Mouse (Mus musculus): ENCODE data around the gene Gm10553.
A peak's percentile ranks its signal among the peaks of the same experiment; 100 is the strongest.
"Not testable (repeated sequence)": the region's sequence is repeated elsewhere in the genome, so short reads cannot be mapped to it uniquely, and the experiment has no call there.

The Gm10553 gene

GRCm38 (mm10) chr1:85099864-85100263, at the start of gene Gm10553:
Gene Gm10553 (plus strand): TSS chr1:85100164.
- DNase-seq = not testable (repeated sequence)

DNA sequence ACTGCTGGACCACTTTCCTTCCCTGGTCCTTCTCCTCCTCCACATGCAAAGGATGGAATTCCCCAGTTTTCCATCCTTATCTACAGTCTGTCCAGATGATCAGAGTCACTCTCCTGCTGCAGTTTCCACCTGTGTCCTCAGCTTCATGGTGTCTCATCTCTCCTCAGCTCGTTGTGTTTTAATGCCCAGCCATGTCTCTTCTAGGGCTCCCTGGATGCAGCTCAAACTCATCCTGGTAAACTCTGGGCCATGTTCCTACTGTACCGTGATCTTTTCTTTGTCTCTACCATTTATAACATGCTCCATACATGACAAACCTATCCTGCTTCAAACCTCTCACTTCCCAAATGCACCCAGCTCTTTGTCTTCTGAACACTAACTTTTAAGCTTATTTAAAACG, 28.3 kb upstream of the Gm10553 start:
- peak in 1 of 2 experiments; percentile 26 for DNase-seq

- DNase-seq = not testable (repeated sequence)
Measured at GRCm38 (mm10) chr1:85073099-85073498, 26.9 kb upstream of the Gm10553 start.

DNA sequence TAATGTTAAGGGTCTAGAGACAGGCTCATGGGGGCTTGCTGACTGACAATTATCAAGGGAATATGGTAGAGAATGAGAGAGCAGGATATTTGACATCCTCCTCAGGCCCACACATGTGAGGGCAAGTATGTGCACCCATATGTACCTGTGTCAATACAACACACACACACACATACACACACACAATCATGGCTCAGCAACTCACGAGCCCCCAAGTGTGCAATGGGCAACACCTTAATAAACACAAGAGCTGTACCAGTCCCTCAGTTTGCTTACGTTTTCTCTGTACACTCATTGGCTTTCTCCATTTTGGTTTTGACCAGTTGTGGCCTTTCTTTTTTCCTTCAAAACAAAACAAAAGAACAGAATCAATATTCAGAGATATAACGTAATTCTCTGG, 15.2 kb upstream of the Gm10553 start:
- DNase-seq = peak in 1 of 2 experiments; percentile 39

DNA sequence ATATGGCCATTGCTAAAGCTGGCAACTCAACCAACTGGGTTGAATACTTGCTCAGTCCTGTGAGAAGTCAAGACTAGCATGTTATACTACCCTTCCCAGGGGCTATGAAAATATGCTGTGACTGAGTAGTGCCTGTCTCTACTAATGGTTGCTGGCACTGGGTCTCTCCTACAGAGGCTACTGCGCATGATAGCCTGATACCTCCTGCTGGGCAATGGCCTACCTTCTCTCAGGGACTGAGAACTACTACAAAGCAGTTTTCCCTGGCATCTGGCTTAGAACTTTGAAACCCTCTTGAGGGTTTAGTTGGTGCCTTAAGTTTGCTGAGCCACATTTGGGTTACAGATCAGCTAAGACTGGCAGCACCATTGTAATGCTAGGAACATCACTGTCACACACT, 13.8 kb upstream of the Gm10553 start:
- not testable (repeated sequence) for DNase-seq

- not testable (repeated sequence) for DNase-seq
Measured at GRCm38 (mm10) chr1:85092169-85092568, 7.8 kb upstream of the Gm10553 start.

- peak in 1 of 2 experiments; percentile 2 for DNase-seq
Measured at GRCm38 (mm10) chr1:85093011-85093572, 6.9 kb upstream of the Gm10553 start.

DNA sequence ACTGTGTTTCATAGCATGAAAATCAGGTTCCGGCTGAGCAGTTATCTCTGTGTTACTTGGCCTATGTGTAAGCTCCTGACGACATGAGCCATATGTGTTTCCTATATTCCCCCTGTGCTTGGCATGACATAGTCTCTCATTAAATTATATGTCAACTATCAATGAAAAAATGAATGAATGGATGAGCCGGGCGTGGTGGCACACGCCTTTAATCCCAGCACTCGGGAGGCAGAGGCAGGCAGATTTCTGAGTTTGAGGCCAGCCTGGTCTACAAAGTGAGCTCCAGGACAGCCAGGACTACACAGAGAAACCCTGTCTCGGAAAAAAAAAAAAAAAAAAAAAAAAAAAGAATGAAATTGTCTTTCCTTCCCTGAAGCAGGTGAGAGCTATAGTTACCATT, 883 bp upstream of the Gm10553 start:
- not testable (repeated sequence) for DNase-seq

DNA sequence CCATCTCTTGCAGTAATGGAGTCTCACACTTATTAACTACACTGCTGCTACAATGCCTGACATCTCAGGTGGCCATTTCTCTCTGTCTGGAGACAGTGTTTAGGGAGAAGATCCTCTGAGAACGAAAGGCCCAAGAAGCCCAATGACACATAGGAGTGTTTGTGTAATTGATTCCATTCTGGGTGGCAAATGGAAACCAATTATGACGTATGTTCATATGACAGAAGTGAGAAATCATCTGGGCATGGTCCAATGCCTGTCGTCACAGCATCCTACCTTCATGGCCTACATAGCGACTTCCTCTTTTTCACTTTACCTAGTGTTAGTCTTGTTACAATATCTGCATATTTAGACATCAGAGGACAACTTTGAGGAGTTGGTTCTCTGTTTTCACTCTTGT, 1.8 kb downstream of the Gm10553 start:
- peak in 1 of 2 experiments; percentile 22 for DNase-seq

- peak; percentile 4 to 45 for DNase-seq
Measured at GRCm38 (mm10) chr1:85105336-85105735, 5.4 kb downstream of the Gm10553 start.

- not testable (repeated sequence) for DNase-seq
Measured at GRCm38 (mm10) chr1:85106013-85106412, 6.0 kb downstream of the Gm10553 start.

GRCm38 (mm10) chr1:85109753-85110152, 9.8 kb downstream of the Gm10553 start, which contains the start of gene A530032D15Rik:
Gene A530032D15Rik (minus strand): TSS chr1:85109853.
- not testable (repeated sequence) for DNase-seq

- peak in 1 of 2 experiments; percentile 23 for DNase-seq
Measured at GRCm38 (mm10) chr1:85110876-85111275, 10.9 kb downstream of the Gm10553 start.

GRCm38 (mm10) chr1:85111572-85111971, 11.6 kb downstream of the Gm10553 start:
- DNase-seq = peak in 1 of 2 experiments; percentile 43

DNA sequence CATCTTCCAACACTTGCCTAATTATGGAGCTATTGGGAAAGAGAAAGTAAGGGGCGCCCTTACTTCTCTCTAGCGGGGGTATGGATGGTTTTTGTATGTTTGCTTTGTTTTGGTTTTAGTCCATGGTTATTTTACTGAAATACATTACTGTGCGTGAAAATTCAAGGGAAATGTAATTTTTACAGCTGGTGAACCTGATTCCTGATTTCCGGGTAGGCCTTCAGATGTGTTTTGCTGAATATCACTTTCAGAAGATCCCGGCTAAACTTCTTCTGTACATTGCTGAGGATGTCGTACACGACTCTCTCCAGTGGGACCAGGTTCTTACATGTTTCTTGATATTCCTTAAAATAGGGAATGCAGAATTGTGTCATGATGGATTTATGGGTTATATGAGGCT, 12.3 kb downstream of the Gm10553 start:
- not testable (repeated sequence) for DNase-seq

DNA sequence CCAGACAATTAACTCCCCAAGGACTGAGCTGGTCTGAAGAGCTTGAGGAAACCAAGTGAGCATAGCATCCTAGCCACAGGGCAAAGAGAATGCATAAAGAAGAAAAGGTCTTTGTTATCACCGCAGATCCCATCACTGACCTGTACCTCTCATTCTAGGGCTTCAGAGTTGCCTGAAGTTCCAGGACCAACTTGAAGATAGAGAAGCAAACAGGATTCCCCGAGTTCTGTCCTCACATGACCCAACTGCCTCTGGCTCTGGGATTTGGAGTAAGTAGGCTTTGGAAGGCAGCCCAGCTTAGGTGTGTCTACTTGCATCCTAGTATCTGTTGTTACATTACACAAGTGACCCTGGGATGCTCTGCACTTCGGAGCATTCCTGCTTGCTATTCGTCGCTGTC, 12.9 kb downstream of the Gm10553 start:
- DNase-seq = peak in 1 of 2 experiments; percentile 27

DNA sequence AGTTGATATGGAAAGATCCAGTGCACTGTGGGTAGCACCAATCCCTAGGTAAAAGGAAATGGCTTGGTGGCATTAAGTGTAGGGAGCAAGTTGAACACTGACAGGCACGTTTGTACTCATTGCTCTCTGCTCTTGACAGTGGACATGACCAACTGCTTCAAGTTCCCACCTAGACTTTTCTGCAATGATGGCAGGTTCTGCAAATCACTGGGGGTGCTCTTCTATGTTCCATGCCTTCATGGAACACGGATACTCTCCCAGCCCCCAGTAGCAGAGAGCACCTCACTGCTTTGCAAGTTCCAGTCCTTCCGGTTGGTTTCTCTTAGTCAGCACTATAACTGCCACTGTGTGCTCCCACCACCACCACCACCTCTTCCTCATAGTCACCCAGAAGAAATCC, 14.1 kb downstream of the Gm10553 start:
- DNase-seq = peak in 1 of 2 experiments; percentile 25

GRCm38 (mm10) chr1:85114666-85115402, 14.9 kb downstream of the Gm10553 start:
- DNase-seq = peak; percentile 36 to 59

- DNase-seq = peak in 1 of 2 experiments; percentile 35
Measured at GRCm38 (mm10) chr1:85117537-85117936, 17.6 kb downstream of the Gm10553 start.

GRCm38 (mm10) chr1:85118341-85118740, 18.4 kb downstream of the Gm10553 start:
- peak in 1 of 2 experiments; percentile 34 for DNase-seq

GRCm38 (mm10) chr1:85121841-85122240, 21.9 kb downstream of the Gm10553 start:
- DNase-seq = peak in 1 of 2 experiments; percentile 35

DNA sequence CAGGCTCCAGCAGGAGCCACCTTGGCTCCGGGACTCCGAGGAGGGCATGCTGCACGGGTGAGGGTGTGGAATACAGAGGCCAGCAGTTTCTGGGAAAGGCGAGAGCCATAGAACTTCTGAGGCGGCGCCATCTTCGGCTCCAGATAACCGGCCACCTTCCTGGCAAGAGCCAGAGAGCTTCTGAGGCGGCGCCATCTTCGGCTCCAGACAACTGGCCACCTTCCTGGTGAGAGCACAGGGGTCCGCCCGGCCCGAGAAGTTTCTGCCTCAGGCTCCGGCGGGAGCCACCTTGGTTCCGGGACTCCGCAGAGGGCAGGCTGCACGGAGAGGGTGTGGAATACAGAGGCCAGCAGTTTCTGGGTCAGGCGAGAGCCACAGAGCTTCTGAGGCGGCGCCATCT, 33.7 kb downstream of the Gm10553 start:
- DNase-seq = peak in 1 of 2 experiments; percentile 27
